In genomic region chr7:105639304-105639703, GRCm38 (mm10) we compare ENCODE assay signal across 8 mouse cellular contexts. TPM values are rescaled to one million over a fixed set of nuclear protein-coding genes. Genes with fewer than 3 reads are reported as not detected.
DNase-seq lines count a peak whose midpoint lies in the region; ATAC-seq lines count a peak whose summit lies in the region.

No protein-coding gene starts in this region.

- WGBS in kidney, embryonic 15.5 days = 67% methylated on average over 9 of the region's 9 CpGs
- 82% methylated on average over 9 of the region's 9 CpGs for WGBS in embryonic facial prominence, embryonic 10.5 days
- WGBS in macrophage (ENCODE audit: missing documents) = 90% methylated on average over 9 of the region's 9 CpGs

- DNase-seq in kidney, adult 11 months = no peak
- DNase-seq in embryonic facial prominence, embryonic 10.5 days (ENCODE audit: low spot score) = no peak
- peak; percentile 62 for DNase-seq in heart, postnatal 4 days
- no peak for DNase-seq in thymus, postnatal 4 days
- DNase-seq in T-cell, adult 2 months (ENCODE audit: low spot score) = no peak
- DNase-seq in layer of hippocampus, postnatal 36 days = no peak

- peaks cover 29% of the 10 kb centered on the region for H3K4me1 ChIP-seq in kidney, embryonic 15.5 days
- H3K4me1 ChIP-seq in embryonic facial prominence, embryonic 10.5 days = peaks cover 24% of the 10 kb centered on the region

- peak overlapping the region; percentile 91 for H3K4me2 ChIP-seq in kidney, embryonic 15.5 days

- H3K9me3 ChIP-seq in kidney, embryonic 15.5 days (replicated peaks) = no peaks in the 10 kb centered on the region
- no peaks in the 10 kb centered on the region for H3K9me3 ChIP-seq in embryonic facial prominence, embryonic 10.5 days

- no peaks in the 10 kb centered on the region for H3K27me3 ChIP-seq in kidney, embryonic 15.5 days
- H3K27me3 ChIP-seq in embryonic facial prominence, embryonic 10.5 days (replicated peaks; ENCODE audit: low read depth, poor library complexity, severe bottlenecking) = peaks cover 15% of the 10 kb centered on the region

- peak overlapping the region; percentile 84 for H3K4me3 ChIP-seq in kidney, embryonic 15.5 days (replicated peaks)
- peak overlapping the region; percentile 83 for H3K4me3 ChIP-seq in embryonic facial prominence, embryonic 10.5 days
- peak overlapping the region; percentile 69 for H3K4me3 ChIP-seq in macrophage (ENCODE audit: inconsistent target)

- peaks cover 50% of the 10 kb centered on the region for H3K36me3 ChIP-seq in kidney, embryonic 15.5 days
- peaks cover 55% of the 10 kb centered on the region for H3K36me3 ChIP-seq in embryonic facial prominence, embryonic 10.5 days (replicated peaks)
- H3K36me3 ChIP-seq in macrophage (ENCODE audit: inconsistent target) = peaks cover 19% of the 10 kb centered on the region

- H3K27ac ChIP-seq in kidney, embryonic 15.5 days = no peak overlapping the region
- peak overlapping the region; percentile 85; the same call in 1 of the 2 replicates for H3K27ac ChIP-seq in embryonic facial prominence, embryonic 10.5 days (replicated peaks)
- H3K27ac ChIP-seq in macrophage = no peak overlapping the region

- no peak for ATAC-seq in kidney, embryonic 15.5 days (replicated peaks; ENCODE audit: low FRiP score)

- H3K9ac ChIP-seq in kidney, embryonic 15.5 days = peak overlapping the region; percentile 78

- peaks cover 30% of the 10 kb centered on the region; the same call in 1 of the 2 replicates for H3K79me2 ChIP-seq in macrophage (ENCODE audit: inconsistent target)

RNA-seq across cellular contexts. Expression of gene Timm10b, which starts 0.6 kb away (rescaled TPM):
- polyA plus RNA-seq in kidney, embryonic 15.5 days (2015; fragmentation: Nextera tagmentation; extraction: Ambion mirVana) = 184 and 195 TPM in 2 replicates
- polyA plus RNA-seq in embryonic facial prominence, embryonic 10.5 days (2016; fragmentation: Nextera tagmentation; extraction: Ambion mirVana) = 158 and 163 TPM in 2 replicates
- 100 to 1,000 TPM in 1 of 2 experiments, 10 to 100 TPM in 1; 97.6 to 101 TPM for total RNA-seq in heart, postnatal 4 days (2021)
- 100 to 1,000 TPM in 1 of 26 experiments, 10 to 100 TPM in 20, 1 to 10 TPM in 5; 3.6 to 111 (median 28.4) TPM for total RNA-seq in macrophage (2018; cell fraction: chromatin; rRNA removed)
- total RNA-seq in macrophage (2018; cell fraction: cytosol; rRNA removed) = 100 to 1,000 TPM in 13 of 26 experiments, 10 to 100 TPM in 13; 52.5 to 139 (median 101) TPM
- total RNA-seq in macrophage (2018; cell fraction: nucleus; rRNA removed) = 100 to 1,000 TPM in 2 of 26 experiments, 10 to 100 TPM in 23, 1 to 10 TPM in 1; 9.3 to 111 (median 44.7) TPM
- polyA plus RNA-seq in macrophage (2018) = 36.5 to 124 TPM (median 98.7 TPM) in 3 replicates
- total RNA-seq in layer of hippocampus, postnatal 36 days (2021) = 10 to 100 TPM; 67.3 to 67.7 TPM

RNA-seq across cellular contexts. Expression of gene Arfip2, which starts 0.9 kb away (rescaled TPM):
- polyA plus RNA-seq in kidney, embryonic 15.5 days (2015; fragmentation: Nextera tagmentation; extraction: Ambion mirVana) = 81.6 and 88.2 TPM in 2 replicates
- polyA plus RNA-seq in embryonic facial prominence, embryonic 10.5 days (2016; fragmentation: Nextera tagmentation; extraction: Ambion mirVana) = 61.2 and 64.1 TPM in 2 replicates
- total RNA-seq in heart, postnatal 4 days (2021) = 10 to 100 TPM; 32.6 to 32.9 TPM
- 100 to 1,000 TPM in 4 of 26 experiments, 10 to 100 TPM in 22; 42.3 to 124 (median 73.3) TPM for total RNA-seq in macrophage (2018; cell fraction: chromatin; rRNA removed)
- total RNA-seq in macrophage (2018; cell fraction: cytosol; rRNA removed) = 10 to 100 TPM in 25 of 26 experiments, 1 to 10 TPM in 1; 8.0 to 19.5 (median 15.7) TPM
- total RNA-seq in macrophage (2018; cell fraction: nucleus; rRNA removed) = 100 to 1,000 TPM in 2 of 26 experiments, 10 to 100 TPM in 24; 25.6 to 111 (median 59.7) TPM
- 23.1 to 24.5 TPM (median 23.7 TPM) in 3 replicates for polyA plus RNA-seq in macrophage (2018)
- 100 to 1,000 TPM in 1 of 2 experiments, 10 to 100 TPM in 1; 96.9 to 108 TPM for total RNA-seq in layer of hippocampus, postnatal 36 days (2021)

RNA-seq across cellular contexts. Expression of gene Gm45799, which starts 1.0 kb away (rescaled TPM):
- 15.1 and 25.1 TPM in 2 replicates for polyA plus RNA-seq in kidney, embryonic 15.5 days (2015; fragmentation: Nextera tagmentation; extraction: Ambion mirVana)
- 13.5 and 22.0 TPM in 2 replicates for polyA plus RNA-seq in embryonic facial prominence, embryonic 10.5 days (2016; fragmentation: Nextera tagmentation; extraction: Ambion mirVana)
- 1 to 10 TPM; 1.6 to 1.9 TPM for total RNA-seq in heart, postnatal 4 days (2021)
- 10 to 100 TPM; 10.2 to 47.1 (median 16.6) TPM for total RNA-seq in macrophage (2018; cell fraction: chromatin; rRNA removed)
- 1 to 10 TPM in 25 of 26 experiments, under 1 TPM in 1; 0.91 to 7.1 (median 2.7) TPM for total RNA-seq in macrophage (2018; cell fraction: cytosol; rRNA removed)
- total RNA-seq in macrophage (2018; cell fraction: nucleus; rRNA removed) = 10 to 100 TPM in 21 of 26 experiments, 1 to 10 TPM in 5; 6.0 to 30.8 (median 20.0) TPM
- 1.7 to 8.3 TPM (median 4.9 TPM) in 3 replicates for polyA plus RNA-seq in macrophage (2018)
- 10 to 100 TPM; 14.7 TPM for total RNA-seq in layer of hippocampus, postnatal 36 days (2021)

RNA-seq across cellular contexts. Expression of gene Trim3, which starts 5.9 kb away (rescaled TPM):
- polyA plus RNA-seq in kidney, embryonic 15.5 days (2015; fragmentation: Nextera tagmentation; extraction: Ambion mirVana) = 28.4 and 37.2 TPM in 2 replicates
- polyA plus RNA-seq in embryonic facial prominence, embryonic 10.5 days (2016; fragmentation: Nextera tagmentation; extraction: Ambion mirVana) = 28.8 and 34.9 TPM in 2 replicates
- total RNA-seq in heart, postnatal 4 days (2021) = 10 to 100 TPM; 33.5 to 34.7 TPM
- 100 to 1,000 TPM in 20 of 26 experiments, 10 to 100 TPM in 6; 66.5 to 241 (median 129) TPM for total RNA-seq in macrophage (2018; cell fraction: chromatin; rRNA removed)
- 10 to 100 TPM; 11.6 to 25.1 (median 16.3) TPM for total RNA-seq in macrophage (2018; cell fraction: cytosol; rRNA removed)
- total RNA-seq in macrophage (2018; cell fraction: nucleus; rRNA removed) = 100 to 1,000 TPM in 10 of 26 experiments, 10 to 100 TPM in 16; 33.8 to 220 (median 87.2) TPM
- 15.2 to 30.8 TPM (median 17.8 TPM) in 3 replicates for polyA plus RNA-seq in macrophage (2018)
- total RNA-seq in layer of hippocampus, postnatal 36 days (2021) = 100 to 1,000 TPM; 129 to 139 TPM

RNA-seq across cellular contexts. Expression of gene Dnhd1, which starts 11.3 kb away (rescaled TPM):
- polyA plus RNA-seq in kidney, embryonic 15.5 days (2015; fragmentation: Nextera tagmentation; extraction: Ambion mirVana) = 0.76 and 1.9 TPM in 2 replicates
- polyA plus RNA-seq in embryonic facial prominence, embryonic 10.5 days (2016; fragmentation: Nextera tagmentation; extraction: Ambion mirVana) = 0.27 and 0.44 TPM in 2 replicates
- 1 to 10 TPM in 1 of 2 experiments, under 1 TPM in 1; 0.79 to 1.5 TPM for total RNA-seq in heart, postnatal 4 days (2021)
- 10 to 100 TPM in 25 of 26 experiments, 1 to 10 TPM in 1; 7.1 to 53.6 (median 24.0) TPM for total RNA-seq in macrophage (2018; cell fraction: chromatin; rRNA removed)
- total RNA-seq in macrophage (2018; cell fraction: cytosol; rRNA removed) = 1 to 10 TPM in 9 of 26 experiments, under 1 TPM in 17; 0.24 to 3.3 (median 0.80) TPM
- total RNA-seq in macrophage (2018; cell fraction: nucleus; rRNA removed) = 10 to 100 TPM in 20 of 26 experiments, 1 to 10 TPM in 6; 3.5 to 24.1 (median 14.1) TPM
- polyA plus RNA-seq in macrophage (2018) = 0.68 to 2.0 TPM (median 0.80 TPM) in 3 replicates
- total RNA-seq in layer of hippocampus, postnatal 36 days (2021) = 1 to 10 TPM; 5.5 to 6.5 TPM
